Mouse (Mus musculus): Measurements from ENCODE around the gene Qpctl.
"Not testable (repeated sequence)": the region's sequence is repeated elsewhere in the genome, so short reads cannot be mapped to it uniquely, and the experiment has no call there.

The Qpctl gene

DNA sequence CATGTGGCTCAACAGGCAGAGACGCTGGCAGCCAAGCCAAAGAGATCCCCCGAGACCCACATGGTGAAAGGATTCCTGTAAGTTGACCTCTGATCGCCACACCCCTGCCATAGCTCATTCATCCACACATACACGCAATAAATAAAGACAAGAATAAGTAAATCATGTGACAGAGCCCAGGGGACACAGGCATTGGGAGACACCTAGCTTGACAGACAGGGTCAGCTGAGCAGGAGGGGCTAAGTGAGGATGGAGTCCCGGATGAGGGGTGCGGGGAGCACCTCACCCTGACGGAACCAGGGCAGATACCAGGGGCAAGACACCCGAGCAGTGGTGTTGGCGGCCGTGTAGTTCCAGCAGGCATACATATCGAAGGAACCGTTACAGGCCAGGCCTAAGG lies 14.7 kb upstream of the Qpctl start:
- no peak for DNase-seq

DNA sequence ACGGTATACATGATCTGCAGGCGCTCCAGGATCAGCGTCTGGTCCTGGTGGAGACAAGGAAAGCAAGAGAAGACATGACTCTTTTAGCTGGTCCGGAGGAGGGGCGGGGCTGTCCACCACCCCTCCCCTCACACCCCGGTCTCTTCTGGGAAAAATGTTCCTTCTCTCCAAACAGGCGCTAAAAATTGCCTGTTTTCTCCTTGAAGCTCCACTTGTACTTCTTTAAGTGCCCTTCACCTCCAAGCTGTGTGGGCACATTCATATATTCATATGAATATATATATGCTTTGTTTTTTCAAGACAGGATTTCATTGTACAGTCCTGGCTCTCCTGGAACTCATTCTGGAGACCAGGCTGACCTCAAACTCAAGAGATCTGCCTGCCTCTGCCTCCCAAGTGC lies 13.8 kb upstream of the Qpctl start:
- DNase-seq, result no peak

- peak; percentile 53 for DNase-seq
Measured at GRCm38 (mm10) chr7:19160115-19160514, 11.0 kb upstream of the Qpctl start.

DNA sequence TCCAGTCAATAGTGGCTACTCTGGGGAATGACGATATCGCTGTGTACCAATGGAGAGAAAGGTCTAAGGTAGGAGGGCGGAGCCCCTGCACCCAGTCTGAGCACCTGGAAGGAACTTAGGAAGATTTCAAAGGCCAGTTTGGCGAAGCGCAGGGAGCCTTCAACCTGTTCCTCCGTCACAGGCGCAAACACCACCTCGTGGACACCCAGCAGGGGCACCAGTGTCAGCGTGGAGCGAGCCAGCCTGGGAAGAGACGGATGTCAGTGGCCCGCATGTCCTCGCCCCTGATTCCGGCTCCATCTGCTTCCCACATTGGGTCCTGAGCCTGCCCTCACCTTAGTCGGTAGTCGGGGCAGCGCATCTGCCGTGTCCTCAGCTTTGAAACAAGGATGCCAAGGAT lies 10.3 kb upstream of the Qpctl start:
- no peak for DNase-seq

GRCm38 (mm10) chr7:19158601-19159000 lies 9.5 kb upstream of the Qpctl start:
- DNase-seq, result no peak

DNA sequence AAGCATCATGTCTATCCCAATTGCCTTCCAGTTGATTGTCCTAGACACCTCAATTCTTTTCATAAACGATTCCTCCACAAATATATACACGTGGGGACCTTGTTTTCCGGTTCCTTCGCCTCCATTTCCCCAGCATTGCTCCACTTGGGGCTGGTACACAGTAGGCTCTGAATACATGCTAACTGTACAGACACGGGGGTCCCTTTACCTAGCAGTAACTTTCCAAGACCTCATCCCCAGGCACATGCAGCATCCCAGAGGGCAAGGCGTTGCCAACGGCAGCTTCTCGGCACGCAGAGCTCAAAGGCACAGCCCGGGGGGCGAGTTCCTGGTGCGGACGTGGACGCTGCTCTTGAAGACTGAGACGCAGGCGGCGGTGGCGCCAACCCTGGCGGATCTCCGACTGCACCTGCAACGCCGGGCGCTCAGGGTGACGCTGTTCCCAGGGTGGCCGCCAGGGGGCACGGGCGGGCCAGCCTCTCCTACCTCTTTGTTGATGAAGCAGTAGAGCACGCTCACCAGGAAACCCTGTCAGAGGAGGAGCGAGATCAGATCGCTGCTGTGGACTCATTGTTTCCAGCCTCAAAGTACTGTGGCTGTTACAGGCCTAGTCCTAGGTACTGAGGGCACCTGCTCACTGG lies 8.2 kb upstream of the Qpctl start:
- DNase-seq, result peak; percentile 99

DNA sequence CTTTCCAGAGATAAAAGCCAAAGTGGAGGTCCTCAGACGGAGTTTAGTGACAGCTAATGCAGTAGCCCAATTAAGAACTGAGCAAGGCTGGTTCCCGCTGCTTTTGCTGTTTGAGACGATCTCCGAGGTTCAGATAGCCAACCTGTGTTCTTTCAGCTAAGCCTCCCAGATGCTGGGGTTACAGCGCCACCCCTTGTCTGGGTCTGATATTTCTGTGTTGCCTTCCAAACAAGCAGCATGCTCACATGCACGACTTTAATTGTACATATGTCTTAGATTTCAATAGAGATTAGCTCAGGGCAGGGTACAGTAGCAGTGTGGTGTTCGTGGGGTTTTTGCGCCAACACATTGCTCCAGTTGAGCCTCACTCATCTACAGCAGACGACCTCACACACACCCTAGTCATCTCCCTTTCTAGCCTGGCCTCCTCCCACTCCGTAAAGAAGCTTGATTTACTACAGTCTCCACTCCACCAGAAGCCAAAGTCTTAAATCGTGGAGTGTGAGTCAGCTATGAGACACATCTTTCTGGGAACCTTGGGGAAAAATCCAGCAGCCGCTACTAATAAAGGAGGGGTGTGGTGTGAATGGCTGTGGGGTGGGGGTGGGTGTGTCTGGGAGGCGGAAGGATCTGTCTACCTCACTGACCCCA lies 6.9 kb upstream of the Qpctl start:
- DNase-seq, result peak; percentile 61

DNA sequence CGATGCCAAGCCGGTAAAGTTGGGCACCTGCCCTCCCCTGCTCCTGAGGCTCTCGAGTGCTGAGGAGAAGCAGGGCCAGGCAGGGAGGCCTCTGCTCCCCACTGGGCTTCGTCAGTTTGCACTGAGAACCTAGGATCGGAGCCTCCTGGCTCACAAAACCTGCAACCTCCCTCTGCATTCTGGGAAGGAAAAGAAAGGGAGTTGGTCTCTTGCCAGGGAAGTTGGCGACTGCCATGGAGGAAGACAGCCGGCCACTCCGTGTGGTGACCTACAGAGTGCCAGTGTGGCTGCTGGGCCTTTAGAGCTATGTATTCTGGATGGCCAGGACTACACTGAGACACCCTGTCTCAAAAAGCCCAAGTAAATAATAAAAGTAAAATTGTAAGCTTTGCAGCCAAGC lies 5.7 kb upstream of the Qpctl start:
- DNase-seq, result no peak

DNA sequence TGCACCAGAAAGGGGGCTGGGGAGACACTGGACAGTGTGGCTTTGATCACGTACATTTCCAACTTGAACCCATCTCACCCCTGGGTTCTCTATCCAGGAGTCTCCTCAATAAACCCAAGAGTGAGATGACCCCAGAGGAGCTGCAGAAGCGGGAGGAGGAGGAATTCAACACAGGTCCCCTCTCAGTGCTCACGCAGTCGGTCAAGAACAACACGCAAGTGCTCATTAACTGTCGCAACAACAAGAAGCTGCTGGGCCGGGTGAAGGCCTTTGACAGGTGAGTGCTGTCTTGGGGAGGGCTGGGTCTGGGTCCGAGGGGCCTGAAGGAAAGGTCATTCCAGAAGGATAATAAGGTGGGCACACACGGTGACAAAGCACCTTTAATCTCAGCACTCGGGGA lies 2.0 kb upstream of the Qpctl start:
- not testable (repeated sequence) for DNase-seq

- peak; percentile 99 for DNase-seq
Measured at GRCm38 (mm10) chr7:19149626-19150025, 535 bp upstream of the Qpctl start, which contains the start of gene Snrpd2. TSS of gene Snrpd2 (plus strand) at chr7:19149722.

DNA sequence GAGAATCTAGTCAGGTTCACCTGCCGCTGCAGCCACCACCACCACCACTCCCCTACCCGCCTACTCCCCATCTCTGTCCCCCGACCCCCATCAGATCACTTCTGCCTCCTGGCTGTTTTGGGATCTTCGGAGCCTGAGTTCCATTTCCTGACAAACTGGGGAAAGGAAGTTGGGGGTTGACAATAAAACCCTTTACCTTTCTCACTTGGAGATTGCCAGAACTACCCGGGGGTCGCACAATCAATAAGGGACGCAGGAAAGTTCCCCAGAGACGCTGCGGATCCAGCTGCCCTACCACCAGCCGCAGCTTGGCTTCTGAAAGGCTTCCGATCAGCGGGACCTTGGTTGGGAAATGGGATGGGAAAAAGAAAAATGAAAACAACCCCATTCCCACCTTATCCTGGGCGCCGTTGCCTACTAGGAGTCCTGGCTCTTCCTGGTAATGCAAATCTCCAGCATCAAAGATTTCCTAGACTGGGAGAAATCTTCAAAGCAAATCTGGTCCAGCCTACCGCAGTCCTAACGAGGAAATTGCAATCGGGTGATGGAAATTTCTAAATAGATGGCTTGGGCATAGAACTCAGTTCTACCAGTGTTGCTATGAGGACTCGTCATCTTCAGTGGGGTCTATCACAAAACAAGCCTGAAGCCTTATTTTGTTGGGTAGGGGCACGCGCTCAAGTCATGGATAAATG lies 764 bp downstream of the Qpctl start:
- no peak for DNase-seq

DNA sequence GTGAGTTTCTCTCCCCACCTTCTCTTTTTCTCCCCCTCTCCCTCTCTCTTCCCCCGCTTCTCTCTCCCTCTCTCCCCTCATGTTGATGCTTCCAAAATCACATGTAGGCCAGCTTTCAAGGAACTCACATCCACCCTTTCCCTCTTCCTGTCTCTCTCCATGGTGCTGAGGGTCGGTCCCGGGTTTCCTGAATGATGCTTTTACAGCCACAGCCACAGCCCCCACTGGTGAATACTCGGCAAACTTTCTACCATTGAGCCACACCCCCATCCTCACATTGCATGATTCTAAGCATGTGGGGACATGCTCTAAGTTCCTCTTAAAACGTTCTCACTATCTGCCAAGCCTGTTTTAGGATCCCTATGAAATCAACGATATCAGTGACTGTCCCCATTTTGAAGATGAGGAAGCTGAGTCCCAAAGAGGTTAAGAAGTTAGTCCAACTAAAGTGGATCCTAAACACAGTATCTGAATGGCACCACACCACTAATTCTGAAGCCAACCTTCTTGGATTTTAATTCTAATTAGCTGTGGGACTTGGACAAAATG lies 1.5 kb downstream of the Qpctl start:
- no peak for DNase-seq

GRCm38 (mm10) chr7:19146793-19147192 lies 2.3 kb downstream of the Qpctl start:
- no peak for DNase-seq

DNA sequence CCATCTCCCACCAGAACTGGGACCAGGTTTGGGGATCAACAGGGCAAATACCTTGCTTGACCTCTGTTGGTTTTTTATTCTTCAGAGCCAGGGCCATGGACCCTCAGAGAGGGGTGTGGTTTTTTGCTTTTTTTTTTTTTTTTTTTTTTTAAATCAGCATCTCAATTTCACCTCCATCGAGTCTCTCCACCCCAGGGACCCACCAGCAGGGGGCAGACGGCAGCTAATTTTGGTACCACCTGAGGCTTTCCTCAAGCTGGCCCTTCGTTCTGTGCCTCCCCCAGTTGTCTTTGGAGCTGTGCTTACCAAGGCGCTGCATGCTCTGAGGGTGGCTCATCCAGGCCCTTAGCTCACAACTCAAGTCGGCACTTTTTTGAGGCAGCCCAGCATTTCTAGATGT lies 11.7 kb downstream of the Qpctl start:
- DNase-seq, result peak; percentile 88

DNA sequence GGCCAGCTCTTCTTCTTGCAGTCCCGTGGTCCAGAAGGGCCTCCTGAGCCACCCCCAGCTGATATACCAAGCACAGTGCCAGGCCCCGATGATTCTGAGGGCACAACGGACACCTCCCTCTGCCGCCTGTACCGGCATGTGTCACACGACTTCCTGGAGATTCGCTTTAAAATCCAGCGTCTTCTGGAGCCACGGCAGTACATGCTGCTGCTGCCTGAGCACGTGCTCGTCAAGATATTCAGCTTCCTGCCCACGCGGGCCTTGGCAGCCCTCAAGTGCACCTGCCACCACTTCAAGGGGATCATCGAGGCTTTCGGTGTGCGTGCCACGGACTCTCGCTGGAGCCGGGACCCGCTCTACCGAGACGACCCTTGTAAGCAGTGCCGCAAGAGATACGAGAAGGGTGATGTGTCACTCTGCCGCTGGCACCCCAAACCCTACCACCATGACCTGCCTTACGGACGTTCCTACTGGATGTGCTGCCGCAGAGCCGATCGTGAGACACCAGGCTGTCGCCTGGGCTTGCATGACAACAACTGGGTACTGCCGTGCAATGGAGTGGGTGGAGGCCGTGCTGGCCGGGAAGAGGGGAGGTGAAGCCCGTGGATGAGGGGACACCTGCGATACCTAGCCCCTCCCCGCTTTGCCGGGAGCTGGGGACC lies 12.3 kb downstream of the Qpctl start:
- peak; percentile 41 for DNase-seq

GRCm38 (mm10) chr7:19136168-19136567 lies 12.9 kb downstream of the Qpctl start:
- no peak for DNase-seq

DNA sequence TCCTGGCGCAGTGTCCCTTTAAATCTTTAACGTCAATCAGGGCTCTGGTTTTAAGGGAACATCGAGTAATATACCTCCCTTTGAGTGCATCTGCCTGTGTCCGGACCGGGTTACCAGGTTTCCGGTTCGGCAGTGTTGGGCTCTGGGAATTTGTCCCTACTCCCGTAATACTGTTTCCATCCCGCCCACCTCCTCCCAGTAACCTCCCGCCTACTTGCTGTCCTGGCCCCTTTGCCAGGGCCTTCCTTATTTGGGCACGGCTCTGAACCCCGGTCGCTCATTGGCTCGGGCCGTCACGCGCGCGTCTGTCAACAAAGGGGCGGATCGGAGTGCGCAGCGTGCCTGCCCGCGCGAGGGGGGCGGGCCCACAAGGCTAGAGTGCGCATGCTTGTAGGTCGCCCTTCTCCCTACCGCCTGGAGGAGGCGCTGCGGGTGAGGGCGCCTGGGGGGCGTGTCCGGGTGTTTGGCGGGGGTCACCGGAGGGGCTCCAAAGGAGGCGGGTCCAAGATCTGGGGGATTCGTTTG lies 17.7 kb downstream of the Qpctl start:
- DNase-seq, result peak; percentile 95

GRCm38 (mm10) chr7:19130657-19131056 lies 18.4 kb downstream of the Qpctl start:
- DNase-seq, result peak; percentile 46

- no peak for DNase-seq
Measured at GRCm38 (mm10) chr7:19129396-19129795, 19.7 kb downstream of the Qpctl start.

GRCm38 (mm10) chr7:19127744-19128143 lies 21.3 kb downstream of the Qpctl start:
- DNase-seq, result no peak

DNA sequence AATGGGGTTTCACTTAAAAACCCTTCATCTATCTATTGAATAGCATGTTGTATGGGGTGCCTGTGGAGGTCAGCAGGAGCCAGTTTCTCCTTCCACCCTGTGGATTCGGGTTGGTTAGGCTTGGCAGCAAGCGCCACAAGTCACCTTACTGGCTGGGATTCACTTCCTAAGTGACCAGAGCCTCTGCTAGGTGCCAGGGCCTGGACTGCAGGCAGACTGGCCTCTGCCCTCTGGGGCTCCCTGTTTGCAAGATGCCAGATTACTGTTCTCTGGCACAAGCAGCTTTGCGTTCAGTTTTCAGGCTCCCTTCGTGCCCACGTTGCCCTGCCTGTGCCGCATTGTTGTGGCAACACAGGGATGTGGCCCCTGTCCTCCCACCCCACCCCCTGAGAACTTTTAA lies 24.4 kb downstream of the Qpctl start:
- no peak for DNase-seq

- DNase-seq, result no peak
Measured at GRCm38 (mm10) chr7:19121686-19122085, 27.4 kb downstream of the Qpctl start.
